Comparison of ENCODE assay signal across 8 mouse cellular contexts in genomic region chr17:32350382-32350983, GRCm38 (mm10). TPM values are rescaled to one million over a fixed set of nuclear protein-coding genes. Genes with fewer than 3 reads are reported as not detected.
DNase-seq lines count a peak whose midpoint lies in the region; ATAC-seq lines count a peak whose summit lies in the region.

TSS of gene Akap8l (minus strand) at chr17:32350607.

- under 1% methylated on average over 37 of the region's 37 CpGs for WGBS in heart, embryonic 14.5 days
- WGBS in liver, embryonic 13.5 days (ENCODE audit: insufficient replicate concordance): under 1% methylated on average over 37 of the region's 37 CpGs
- under 1% methylated on average over 37 of the region's 37 CpGs for WGBS in stomach, embryonic 16.5 days

- H3K4me2 ChIP-seq in heart, embryonic 14.5 days (ENCODE audit: low read length): peak within 1 kb of the TSS; percentile 95
- H3K4me2 ChIP-seq in liver, embryonic 13.5 days: peak within 1 kb of the TSS; percentile 90
- peak within 1 kb of the TSS; percentile 64 for H3K4me2 ChIP-seq in stomach, embryonic 16.5 days (ENCODE audit: low read depth, low read length)

- no peaks in the 10 kb centered on the region for H3K9me3 ChIP-seq in heart, embryonic 14.5 days (ENCODE audit: control insufficient read depth, low read length)
- no peaks in the 10 kb centered on the region for H3K9me3 ChIP-seq in liver, embryonic 13.5 days (replicated peaks)
- H3K9me3 ChIP-seq in stomach, embryonic 16.5 days (replicated peaks; ENCODE audit: control insufficient read depth, low read length): no peaks in the 10 kb centered on the region

- no peaks in the 10 kb centered on the region for H3K27me3 ChIP-seq in heart, embryonic 14.5 days (ENCODE audit: control insufficient read depth, insufficient read depth, low read length)
- no peaks in the 10 kb centered on the region for H3K27me3 ChIP-seq in liver, embryonic 13.5 days
- no peaks in the 10 kb centered on the region for H3K27me3 ChIP-seq in stomach, embryonic 16.5 days (ENCODE audit: control insufficient read depth, insufficient read depth, low read length)

- peak; percentile 98 for ATAC-seq in CD4-positive, CD25-positive, alpha-beta regulatory T cell, adult 4 months
- peak; percentile 96 for ATAC-seq in heart, embryonic 14.5 days (ENCODE audit: insufficient number of reproducible peaks, insufficient read depth, low FRiP score, low read depth)
- ATAC-seq in liver, embryonic 13.5 days (ENCODE audit: low read depth): peak; percentile 96
- ATAC-seq in stomach, embryonic 16.5 days (ENCODE audit: insufficient read depth, low FRiP score): peak; percentile 99

- peak within 1 kb of the TSS; percentile 85 for H3K9ac ChIP-seq in heart, embryonic 14.5 days (ENCODE audit: low read length)
- H3K9ac ChIP-seq in liver, embryonic 13.5 days: peak within 1 kb of the TSS; percentile 82
- peak within 1 kb of the TSS; percentile 87 for H3K9ac ChIP-seq in stomach, embryonic 16.5 days (ENCODE audit: low read length)

- H3K36me3 ChIP-seq in heart, embryonic 14.5 days (ENCODE audit: control insufficient read depth, insufficient read depth, low read length): peaks cover 21% of the 10 kb centered on the region
- H3K36me3 ChIP-seq in liver, embryonic 13.5 days: peaks cover 19% of the 10 kb centered on the region
- peaks cover 5% of the 10 kb centered on the region; the same call in 1 of the 2 replicates for H3K36me3 ChIP-seq in stomach, embryonic 16.5 days (ENCODE audit: control insufficient read depth, insufficient read depth, low read length)

- peak within 1 kb of the TSS; percentile 71 to 85 for H3K27ac ChIP-seq in heart, embryonic 14.5 days (replicated peaks in 1 of 2; ENCODE audit: control insufficient read depth in 1 of 2, insufficient read depth in 1 of 2, low read depth in 2 of 2, low read length in 2 of 2)
- peak within 1 kb of the TSS; percentile 92 for H3K27ac ChIP-seq in liver, embryonic 13.5 days
- H3K27ac ChIP-seq in stomach, embryonic 16.5 days (ENCODE audit: low read length): peak within 1 kb of the TSS; percentile 67

- DNase-seq in c-Kit-negative CD71-positive TER-119-positive erythroid progenitor cells, embryonic 14.5 days (ENCODE audit: low read depth, low spot score): peak; percentile 97
- peak; percentile 98 for DNase-seq in fibroblast of lung, adult 2 months (ENCODE audit: low read depth)
- peak; percentile 98 for DNase-seq in kidney, postnatal 14 days
- peak; percentile 98 for DNase-seq in liver, embryonic 13.5 days
- DNase-seq in neural tube, embryonic 10.5 days (ENCODE audit: extremely low spot score, low spot score): peak; percentile 88

- H3K4me3 ChIP-seq in heart, embryonic 14.5 days (ENCODE audit: control insufficient read depth in 1 of 2, insufficient read depth in 1 of 2, low read depth in 1 of 2, low read length in 2 of 2): peak within 1 kb of the TSS; percentile 66 to 72
- H3K4me3 ChIP-seq in liver, embryonic 13.5 days (replicated peaks): peak within 1 kb of the TSS; percentile 89
- peak within 1 kb of the TSS; percentile 84 for H3K4me3 ChIP-seq in stomach, embryonic 16.5 days (replicated peaks; ENCODE audit: low read length)

- H3K4me1 ChIP-seq in heart, embryonic 14.5 days (ENCODE audit: control insufficient read depth in 2 of 2, insufficient read depth in 2 of 2, low read length in 2 of 2): peaks cover 0 to 16% of the 10 kb centered on the region in 2 experiments; a peak in 2 of 4 replicates
- H3K4me1 ChIP-seq in liver, embryonic 13.5 days (replicated peaks): peaks cover 39% of the 10 kb centered on the region
- H3K4me1 ChIP-seq in stomach, embryonic 16.5 days (ENCODE audit: control insufficient read depth, insufficient read depth, low read length): peaks cover 15% of the 10 kb centered on the region

RNA-seq across cellular contexts. Expression of gene Akap8l, which starts in this region (rescaled TPM):
- 10 to 100 TPM; 58.1 to 59.3 TPM for polyA plus RNA-seq in CD4-positive, CD25-positive, alpha-beta regulatory T cell, adult 4 months (2017; shearing (Covaris generic))
- 83.5 and 84.1 TPM in 2 replicates for polyA plus RNA-seq in heart, embryonic 14.5 days (2014; fragmentation: Nextera tagmentation; extraction: Ambion mirVana)
- polyA plus RNA-seq in liver, embryonic 13.5 days (2015; fragmentation: Nextera tagmentation; extraction: Ambion mirVana): 35.4 and 36.9 TPM in 2 replicates
- 72.0 and 78.9 TPM in 2 replicates for polyA plus RNA-seq in stomach, embryonic 16.5 days (2015; fragmentation: Nextera tagmentation; extraction: Ambion mirVana)

Comparison
In these comparisons a context has a peak if more than half of its experiments do, and no peak if none do; other contexts are left out.
1. Peak in every context shown above with its lines: DNase-seq, ATAC-seq, H3K4me3 ChIP-seq and H3K27ac ChIP-seq.